Mouse (Mus musculus): Measurements from ENCODE around the gene Galnt18. TPM values are rescaled to one million over a fixed set of nuclear protein-coding genes. Genes with fewer than 3 reads are reported as not detected.

Gene Galnt18
- 0.37 TPM in 1 of 2 replicates, not detected in the other for polyA plus RNA-seq (2012; ENCODE audit: low replicate concordance)

GRCm38 (mm10) chr7:111779504-111780242, at the start of gene Galnt18:
Gene Galnt18 (minus strand): TSS chr7:111779977.

Other genes with a start within 250 kb of the Galnt18 start
- gene Usp47, start 243.5 kb upstream of the Galnt18 start, polyA plus RNA-seq (2012; ENCODE audit: low replicate concordance): 4.3 and 4.5 TPM in 2 replicates